Mouse (Mus musculus) hindbrain, embryonic 14.5 days (tissue): ENCODE results near the gene Fli1. TPM values are rescaled to one million over a fixed set of nuclear protein-coding genes. Genes with fewer than 3 reads are reported as not detected.

ENCODE experiments used
- ATAC-seq: fragments of 200-750 bp; cut with Nextera tagmentation; 2 replicates; pipeline ENCODE4 v1.8.0; 2017; ENCODE audit warnings: moderate number of reproducible peaks, mild to moderate bottlenecking, moderate TSS enrichment, moderate library complexity; ENCODE audit not compliant: low FRiP score
- DNase-seq: peaks from one replicate; pipeline ENCODE4 v3.0.0-alpha.2; 2015; ENCODE audit warnings: low spot score
- H3K27ac ChIP-seq: fragments of 300-500 bp; sonication (generic); 2 replicates; pipeline ENCODE4 v1.5.1; 2014; ENCODE audit warnings: mild to moderate bottlenecking, moderate library complexity
- H3K27me3 ChIP-seq: fragments of 300-500 bp; sonication (generic); 2 replicates; pipeline ENCODE4 v1.6.1; 2014; ENCODE audit warnings: mild to moderate bottlenecking, low read length, mixed read lengths; ENCODE audit not compliant: control insufficient read depth, insufficient read depth
- H3K36me3 ChIP-seq: fragments of 300-500 bp; sonication (generic); replicated peaks from 2 replicates; pipeline ENCODE4 v1.6.1; 2014; ENCODE audit not compliant: control insufficient read depth, insufficient read depth
- H3K4me1 ChIP-seq: fragments of 300-500 bp; sonication (generic); replicated peaks from 2 replicates; pipeline ENCODE4 v1.6.1; 2014; ENCODE audit warnings: antibody characterized with exemption, low read length, mixed read lengths; ENCODE audit not compliant: control insufficient read depth, insufficient read depth
- H3K4me2 ChIP-seq: fragments of 300-500 bp; sonication (generic); replicated peaks from 2 replicates; pipeline ENCODE4 v1.6.1; 2014; ENCODE audit warnings: mild to moderate bottlenecking, moderate library complexity
- H3K4me3 ChIP-seq: fragments of 300-500 bp; sonication (generic); replicated peaks from 2 replicates; pipeline ENCODE4 v1.5.1; 2014; ENCODE audit warnings: mild to moderate bottlenecking, low read length
- H3K9ac ChIP-seq: fragments of 300-500 bp; sonication (generic); 2 replicates; pipeline ENCODE4 v1.6.1; 2014
- H3K9me3 ChIP-seq: fragments of 300-500 bp; sonication (generic); 2 replicates; pipeline ENCODE4 v1.6.1; 2016; ENCODE audit warnings: low read length; ENCODE audit not compliant: control insufficient read depth
- whole genome bisulfite sequencing: fragments of 180-500 bp; shearing (Covaris S2); extraction: QIAGEN DNeasy Blood & Tissue Kit; methylation state at CpG from one replicate; pipeline ENCODE4 v1.1.7; 2014; 5-methylcytosine and 5-hydroxymethylcytosine counted together
- polyA plus RNA-seq: library from polyadenylated mRNA; unstranded; fragments of >200 nt; fragmentation: Nextera tagmentation; extraction: Ambion mirVana; gene quantifications from 2 replicates; pipeline ENCODE4 v1.2.1, GENCODE M21; 2014

Fli1 gene
- 7.9 and 9.1 TPM in 2 replicates for polyA plus RNA-seq

DNA sequence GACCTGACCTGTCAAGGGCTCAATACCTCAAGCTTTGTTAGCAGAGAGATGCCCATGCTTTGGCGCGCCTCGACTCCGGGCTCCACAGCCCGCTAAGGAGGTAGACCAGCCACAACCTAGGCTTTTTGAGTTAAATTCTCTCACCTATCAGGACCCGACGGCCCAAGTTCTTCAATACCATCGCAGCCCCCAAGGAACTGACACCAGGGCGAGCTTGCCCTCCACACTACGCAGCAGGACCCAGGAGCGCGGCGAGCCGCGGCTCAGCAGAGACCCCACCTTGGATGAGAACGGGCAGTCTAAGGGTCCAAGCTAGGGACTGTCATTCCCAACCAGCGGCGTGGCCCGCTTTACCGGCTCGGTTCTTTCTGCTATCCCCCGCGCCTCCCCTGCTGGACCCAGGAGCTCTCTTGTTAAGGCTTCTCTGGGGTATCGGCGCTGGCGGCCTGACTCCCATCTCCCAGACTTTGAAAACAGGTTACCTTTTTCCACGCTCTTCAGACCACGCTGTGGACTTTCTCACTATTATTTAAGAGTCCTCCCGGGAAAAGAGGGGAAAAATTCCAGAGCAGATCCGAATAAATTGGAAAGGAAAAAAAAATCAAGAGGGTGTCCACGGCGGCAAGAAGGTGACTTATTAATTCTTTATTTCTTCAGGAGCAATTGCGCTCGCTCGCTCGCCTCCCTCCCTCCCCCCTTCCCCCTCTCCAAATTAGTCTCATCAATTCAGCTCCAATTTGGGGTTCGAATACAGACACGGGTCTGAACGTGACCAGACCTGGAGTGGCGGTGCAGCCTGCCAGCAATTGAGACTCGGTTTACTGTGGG lies at the start of gene Fli1:
Gene Fli1 (minus strand): TSS at position 650 of the 828 bp plus-strand sequence.
- peak; percentile 24 for DNase-seq
- peak within 1 kb of the TSS; percentile 39; the same call in 1 of the 2 replicates for H3K9ac ChIP-seq
- H3K4me3 ChIP-seq, result peak within 1 kb of the TSS; percentile 48
- H3K4me2 ChIP-seq, result peak within 1 kb of the TSS; percentile 94
- H3K36me3 ChIP-seq, result no peaks in the 10 kb centered on the region
- ATAC-seq, result no peak
- peak within 1 kb of the TSS; percentile 15; the same call in 1 of the 2 replicates for H3K27ac ChIP-seq
- H3K4me1 ChIP-seq, result peaks cover 46% of the 10 kb centered on the region
- peaks cover 85% of the 10 kb centered on the region for H3K27me3 ChIP-seq
- WGBS, result under 1% methylated on average over 41 of the region's 41 CpGs
- no peaks in the 10 kb centered on the region for H3K9me3 ChIP-seq

- no peaks in the 10 kb centered on the region for H3K36me3 ChIP-seq
- no peak overlapping the region for H3K9ac ChIP-seq
- H3K4me3 ChIP-seq, result no peak overlapping the region
- peaks cover 16% of the 10 kb centered on the region; the same call in 1 of the 2 replicates for H3K27me3 ChIP-seq
- peak; percentile 86 for ATAC-seq
- 0 out of 2 replicates have a peak, but pooled peaks cover 5% of the 10 kb centered on the region for H3K4me1 ChIP-seq
- no peak overlapping the region for H3K27ac ChIP-seq
- no peaks in the 10 kb centered on the region for H3K9me3 ChIP-seq
- H3K4me2 ChIP-seq, result no peak overlapping the region
- peak; percentile 91 for DNase-seq
- 8% methylated on average over 14 of the region's 14 CpGs for WGBS
Observed at GRCm38 (mm10) chr9:32591732-32592582, 49.3 kb upstream of the Fli1 start.

DNA sequence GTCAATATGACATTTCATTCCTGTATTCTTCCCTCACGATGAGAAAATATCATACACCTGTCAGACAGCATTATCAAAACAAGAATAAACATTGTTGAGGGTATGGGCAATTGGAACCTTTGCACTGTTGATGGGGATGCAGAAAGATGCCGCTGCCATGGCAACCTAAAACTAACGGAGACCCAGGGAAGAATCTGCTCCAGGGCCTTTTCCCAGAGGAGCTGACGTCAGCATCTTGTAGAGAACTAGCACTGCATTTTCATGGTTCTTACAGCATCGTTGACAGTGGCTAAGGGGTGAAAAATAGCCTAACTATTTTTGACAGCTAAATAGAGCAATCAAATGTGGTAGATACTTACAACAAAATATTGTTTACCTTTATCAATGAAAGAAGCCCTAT lies 47.9 kb upstream of the Fli1 start:
- peaks cover 13% of the 10 kb centered on the region; the same call in 1 of the 2 replicates for H3K27me3 ChIP-seq
- no peak overlapping the region for H3K27ac ChIP-seq
- no peak overlapping the region for H3K4me3 ChIP-seq
- no peak overlapping the region for H3K4me2 ChIP-seq
- H3K36me3 ChIP-seq, result no peaks in the 10 kb centered on the region
- DNase-seq (no peak), ATAC-seq (no peak)
- H3K4me1 ChIP-seq, result 0 out of 2 replicates have a peak, but pooled peaks cover 5% of the 10 kb centered on the region
- 34% methylated on average over 5 of the region's 5 CpGs for WGBS
- H3K9ac ChIP-seq, result no peak overlapping the region
- no peaks in the 10 kb centered on the region for H3K9me3 ChIP-seq

GRCm38 (mm10) chr9:32589900-32590299 lies 47.2 kb upstream of the Fli1 start:
- Histone ChIP-seq H3K4me2 (no peak overlapping the region), H3K27me3 (peaks cover 13% of the 10 kb centered on the region; the same call in 1 of the 2 replicates), H3K9me3 (no peaks in the 10 kb centered on the region), H3K27ac (no peak overlapping the region), H3K36me3 (no peaks in the 10 kb centered on the region), H3K4me3 (no peak overlapping the region), H3K9ac (no peak overlapping the region), H3K4me1 (0 out of 2 replicates have a peak, but pooled peaks cover 5% of the 10 kb centered on the region)
- ATAC-seq (peak; percentile 71; the same call in 1 of the 2 replicates), DNase-seq (peak; percentile 93)
- WGBS, result 12% methylated on average over 8 of the region's 8 CpGs

GRCm38 (mm10) chr9:32585357-32585756 lies 42.7 kb upstream of the Fli1 start:
- H3K36me3 ChIP-seq, result no peaks in the 10 kb centered on the region
- no peak overlapping the region for H3K9ac ChIP-seq
- no peak overlapping the region for H3K4me3 ChIP-seq
- H3K9me3 ChIP-seq, result no peaks in the 10 kb centered on the region
- H3K27ac ChIP-seq, result no peak overlapping the region
- H3K4me2 ChIP-seq, result no peak overlapping the region
- WGBS, result 44% methylated on average over 7 of the region's 7 CpGs
- DNase-seq (no peak), ATAC-seq (no peak)
- no peaks in the 10 kb centered on the region for H3K4me1 ChIP-seq
- H3K27me3 ChIP-seq, result no peaks in the 10 kb centered on the region

DNA sequence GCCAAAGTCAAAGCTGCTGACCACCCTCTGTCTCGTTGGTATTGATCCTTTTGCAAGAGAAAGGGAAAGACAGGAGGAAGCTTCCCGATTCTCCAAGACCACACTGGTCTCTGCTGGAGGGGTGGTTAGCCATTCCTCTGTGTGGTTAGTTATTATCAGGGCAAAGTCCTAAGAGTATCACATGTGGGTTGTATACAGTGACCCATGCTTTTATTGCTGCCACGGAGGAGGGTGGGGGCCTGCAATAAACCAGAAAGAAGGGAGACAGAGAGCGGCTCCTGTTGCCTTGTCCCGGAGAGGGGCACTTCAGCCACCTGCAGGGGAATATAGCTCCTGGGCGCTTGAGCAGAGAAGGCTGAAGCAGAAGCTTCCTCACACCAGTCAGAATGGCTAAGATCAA lies 41.2 kb upstream of the Fli1 start:
- ATAC-seq, result no peak
- no peaks in the 10 kb centered on the region for H3K36me3 ChIP-seq
- 81% methylated on average over 6 of the region's 6 CpGs for whole genome bisulfite sequencing
- H3K27me3 ChIP-seq, result no peaks in the 10 kb centered on the region
- no peaks in the 10 kb centered on the region for H3K4me1 ChIP-seq
- no peak overlapping the region for H3K4me2 ChIP-seq
- no peak overlapping the region for H3K27ac ChIP-seq
- H3K4me3 ChIP-seq, result no peak overlapping the region
- no peaks in the 10 kb centered on the region for H3K9me3 ChIP-seq
- DNase-seq, result no peak
- no peak overlapping the region for H3K9ac ChIP-seq

GRCm38 (mm10) chr9:32581851-32582573 lies 39.4 kb upstream of the Fli1 start:
- Histone ChIP-seq H3K4me3 (no peak overlapping the region), H3K36me3 (no peaks in the 10 kb centered on the region), H3K4me2 (no peak overlapping the region), H3K4me1 (no peaks in the 10 kb centered on the region), H3K9ac (no peak overlapping the region), H3K27ac (no peak overlapping the region), H3K27me3 (no peaks in the 10 kb centered on the region), H3K9me3 (no peaks in the 10 kb centered on the region)
- 90% methylated on average over 11 of the region's 11 CpGs for WGBS
- ATAC-seq (no peak), DNase-seq (no peak)

DNA sequence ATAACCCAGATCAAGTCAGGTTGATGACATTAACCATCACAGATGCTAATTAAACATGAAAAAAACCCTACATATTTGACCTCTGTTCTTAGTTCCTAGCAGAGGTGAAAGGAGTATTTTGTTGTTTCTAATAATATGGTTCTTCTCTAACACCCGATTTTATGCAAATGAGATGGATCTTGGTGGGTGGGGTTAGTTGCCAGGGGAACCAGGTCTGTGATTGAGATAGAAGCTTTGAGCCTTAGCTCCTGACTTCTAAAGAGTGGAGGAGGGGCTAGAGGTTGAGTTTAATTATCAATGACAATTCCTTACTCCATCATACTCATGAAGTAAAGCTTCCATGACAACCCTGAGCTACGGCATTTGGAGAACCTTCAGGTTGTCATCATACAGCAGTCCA lies 35.8 kb upstream of the Fli1 start:
- ATAC-seq, result no peak
- Histone ChIP-seq H3K27ac (no peak overlapping the region), H3K9me3 (no peaks in the 10 kb centered on the region), H3K36me3 (no peaks in the 10 kb centered on the region), H3K4me1 (no peaks in the 10 kb centered on the region), H3K4me2 (no peak overlapping the region), H3K9ac (no peak overlapping the region), H3K4me3 (no peak overlapping the region), H3K27me3 (no peaks in the 10 kb centered on the region)
- 73% methylated on average over 2 of the region's 2 CpGs for WGBS
- no peak for DNase-seq
